Mouse (Mus musculus) retina, postnatal 1 day (tissue): ENCODE results near the gene Gm4846.
"Not testable (repeated sequence)": the region's sequence is repeated elsewhere in the genome, so short reads cannot be mapped to it uniquely, and the experiment has no call there.

ENCODE experiments used
- DNase-seq: peaks from one replicate; pipeline ENCODE4 v3.0.0-alpha.2; 2012

The Gm4846 gene

GRCm38 (mm10) chr1:166497488-166497887 is at the start of gene Gm4846:
Gm4846 (minus strand) TSS chr1:166497588.
- not testable (repeated sequence) for DNase-seq

- not testable (repeated sequence) for DNase-seq
Observed at GRCm38 (mm10) chr1:166531521-166531920, 34.1 kb upstream of the Gm4846 start.

DNA sequence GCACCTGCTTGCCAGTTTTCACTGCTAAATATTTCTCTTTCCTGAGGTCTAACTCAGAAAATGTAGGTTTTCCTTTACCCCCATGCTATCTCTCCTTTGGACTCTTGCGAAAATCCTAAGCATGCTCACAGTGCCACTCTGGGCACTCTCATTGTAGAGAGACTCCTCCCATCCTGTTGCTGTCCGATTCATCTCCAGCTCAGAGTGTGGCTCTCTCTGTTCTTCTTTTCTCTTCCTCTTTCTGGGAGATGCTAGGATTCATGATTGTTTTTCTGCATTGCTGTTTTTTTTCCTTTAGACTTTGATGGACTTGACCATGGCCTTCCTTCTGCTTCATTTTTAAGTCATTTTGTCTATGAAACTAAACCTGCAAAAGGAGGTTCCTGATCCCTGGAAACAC is 27.3 kb upstream of the Gm4846 start:
- DNase-seq = not testable (repeated sequence)

DNA sequence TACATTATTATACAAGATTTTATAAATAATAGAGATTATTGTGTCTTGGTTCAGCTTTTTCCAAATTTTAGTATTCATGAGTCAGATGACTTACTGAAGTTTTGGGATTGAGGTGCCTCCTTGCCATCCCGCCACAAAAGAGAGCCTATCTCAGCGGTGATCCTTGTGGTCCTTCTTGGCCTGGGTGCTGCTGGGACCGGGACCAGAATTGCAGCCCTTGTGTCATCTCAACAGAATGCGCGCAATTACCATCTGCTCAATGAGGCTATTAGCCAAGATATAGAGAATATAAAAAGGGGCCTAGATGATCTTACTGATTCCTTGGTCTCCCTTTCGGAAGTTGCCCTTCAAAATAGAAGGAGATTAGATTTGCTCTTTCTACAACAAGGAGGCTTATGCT is 22.2 kb upstream of the Gm4846 start:
- DNase-seq = not testable (repeated sequence)

DNA sequence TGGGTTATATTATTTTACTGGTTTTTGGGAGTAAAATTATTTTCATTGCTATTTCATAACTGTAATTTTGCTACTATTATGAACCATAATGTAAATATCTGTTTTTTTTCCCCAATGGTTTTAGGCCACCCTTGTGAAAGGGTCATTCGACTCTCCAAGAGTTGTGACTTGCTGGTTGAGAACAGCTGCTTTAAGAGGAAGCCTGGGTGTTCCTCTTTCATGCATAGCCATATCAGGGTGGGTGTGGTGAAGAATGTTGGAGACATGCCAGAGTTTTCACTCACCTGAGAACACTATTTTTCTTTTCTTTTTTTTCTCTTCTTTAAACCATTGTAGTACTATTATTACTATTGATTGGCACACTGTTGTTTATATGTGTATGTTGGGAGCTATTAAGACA is 19.2 kb upstream of the Gm4846 start:
- DNase-seq = no peak

GRCm38 (mm10) chr1:166504206-166504605 is 6.8 kb upstream of the Gm4846 start:
- not testable (repeated sequence) for DNase-seq

GRCm38 (mm10) chr1:166479503-166479902 is 17.9 kb downstream of the Gm4846 start:
- DNase-seq = no peak

DNA sequence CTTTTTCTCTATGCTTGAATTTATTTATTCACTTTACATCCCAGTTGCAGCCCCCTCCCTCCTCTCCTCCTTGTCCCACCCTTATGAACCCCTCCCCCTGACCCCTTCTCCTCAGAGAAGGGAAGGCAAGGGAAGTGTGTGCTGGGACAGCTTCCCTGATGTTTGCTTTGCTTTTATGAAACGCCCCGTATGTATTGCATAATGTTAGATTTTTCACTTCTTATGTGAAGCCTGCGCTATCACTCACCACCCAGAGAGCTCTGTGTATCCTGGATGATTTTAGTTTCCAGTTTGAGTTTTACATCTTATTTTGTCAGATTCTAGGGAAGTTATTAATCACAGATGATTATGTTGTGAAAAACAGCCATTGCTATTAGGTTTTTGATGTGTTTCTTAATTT is 30.2 kb downstream of the Gm4846 start:
- no peak for DNase-seq

- DNase-seq = no peak
Observed at GRCm38 (mm10) chr1:166462544-166462943, 34.8 kb downstream of the Gm4846 start.

GRCm38 (mm10) chr1:166441992-166442391 is 55.4 kb downstream of the Gm4846 start:
- DNase-seq = no peak

- no peak for DNase-seq
Observed at GRCm38 (mm10) chr1:166439426-166439825, 58.0 kb downstream of the Gm4846 start.
